Mouse (Mus musculus) midbrain, embryonic 14.5 days (tissue): ENCODE measurements at regions not wholly inside any gene's neighbourhood (a gene's known extent, or its start where the extent isn't known, plus 50 kb on each side); places are given as distances from the start of the nearest gene placed in this dataset.

Experiments
- ATAC-seq: fragments of 200-750 bp; cut with Nextera tagmentation; 2 replicates; pipeline ENCODE4 v1.8.0; 2017; ENCODE audit warnings: moderate number of reproducible peaks, moderate library complexity; ENCODE audit not compliant: low FRiP score, low TSS enrichment
- DNase-seq: peaks from one replicate; pipeline ENCODE4 v3.0.0-alpha.2; 2015
- H3K27ac ChIP-seq: fragments of 300-500 bp; sonication (generic); replicated peaks from 2 replicates; pipeline ENCODE4 v1.5.1; 2014; ENCODE audit warnings: mild to moderate bottlenecking, low read depth, low read length, moderate library complexity
- H3K27me3 ChIP-seq: fragments of 300-500 bp; sonication (generic); 2 replicates; pipeline ENCODE4 v1.6.1; 2014; ENCODE audit warnings: low read length, control low read depth, mixed read lengths; ENCODE audit not compliant: control insufficient read depth, insufficient read depth
- H3K36me3 ChIP-seq: fragments of 300-500 bp; sonication (generic); 2 replicates; pipeline ENCODE4 v1.6.1; 2014; ENCODE audit warnings: low read length, control low read depth; ENCODE audit not compliant: control insufficient read depth, insufficient read depth
- H3K4me1 ChIP-seq: fragments of 300-500 bp; sonication (generic); 2 replicates; pipeline ENCODE4 v1.6.1; 2014; ENCODE audit warnings: mild to moderate bottlenecking, antibody characterized with exemption, low read length, control low read depth; ENCODE audit not compliant: control insufficient read depth, insufficient read depth
- H3K4me2 ChIP-seq: fragments of 300-500 bp; sonication (generic); 2 replicates; pipeline ENCODE4 v1.6.1; 2014; ENCODE audit warnings: mild to moderate bottlenecking, low read length, moderate library complexity
- H3K4me3 ChIP-seq: fragments of 300-500 bp; sonication (generic); replicated peaks from 2 replicates; pipeline ENCODE4 v1.5.1; 2014; ENCODE audit warnings: low read depth, low read length
- H3K9ac ChIP-seq: fragments of 300-500 bp; sonication (generic); replicated peaks from 2 replicates; pipeline ENCODE4 v1.6.1; 2014; ENCODE audit warnings: mild to moderate bottlenecking, low read length, moderate library complexity
- H3K9me3 ChIP-seq: fragments of 300-500 bp; sonication (generic); 2 replicates; pipeline ENCODE4 v1.6.1; 2016; ENCODE audit warnings: low read length, control low read depth, mixed read lengths; ENCODE audit not compliant: control insufficient read depth
- WGBS: fragments of 180-500 bp; shearing (Covaris S2); extraction: QIAGEN DNeasy Blood & Tissue Kit; methylation state at CpG from one replicate; pipeline ENCODE4 v1.1.7; 2014; 5-methylcytosine and 5-hydroxymethylcytosine counted together

- Histone ChIP-seq H3K4me1 (no peaks in the 10 kb centered on the region), H3K27ac (no peak overlapping the region), H3K9ac (no peak overlapping the region), H3K4me2 (no peak overlapping the region), H3K27me3 (no peaks in the 10 kb centered on the region), H3K4me3 (no peak overlapping the region), H3K9me3 (no peaks in the 10 kb centered on the region), H3K36me3 (no peaks in the 10 kb centered on the region)
- DNase-seq (no peak), ATAC-seq (no peak)
Measured at GRCm38 (mm10) chr10:17576333-17576750, 146.7 kb upstream of the Cited2 start.

DNA sequence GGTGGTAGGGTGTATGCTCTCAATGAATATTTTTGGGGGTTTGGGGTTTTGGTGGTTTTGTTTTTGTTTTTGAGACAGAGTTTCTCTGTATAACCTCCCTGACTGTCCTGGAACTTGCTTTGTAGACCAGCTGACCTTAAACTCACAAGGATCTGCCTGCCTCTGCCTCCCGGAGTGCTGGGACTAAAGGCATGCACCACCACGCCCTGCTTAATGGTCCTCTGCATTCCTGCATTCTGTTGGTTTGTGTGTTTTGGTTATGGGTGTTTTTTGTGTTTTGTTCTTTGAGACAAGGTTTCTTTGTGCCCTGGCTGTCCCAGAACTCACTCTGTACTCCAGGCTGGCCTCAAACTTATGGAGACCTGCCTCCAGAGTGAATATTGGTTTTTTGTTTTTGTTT, 143.6 kb upstream of the Cited2 start:
- no peaks in the 10 kb centered on the region for H3K36me3 ChIP-seq
- H3K4me2 ChIP-seq = no peak overlapping the region
- H3K27me3 ChIP-seq = no peaks in the 10 kb centered on the region
- DNase-seq (no peak), ATAC-seq (no peak)
- H3K4me3 ChIP-seq = no peak overlapping the region
- H3K9me3 ChIP-seq = no peaks in the 10 kb centered on the region
- no peak overlapping the region for H3K27ac ChIP-seq
- no peaks in the 10 kb centered on the region for H3K4me1 ChIP-seq
- H3K9ac ChIP-seq = no peak overlapping the region
- 88% methylated on average over 2 of the region's 2 CpGs for whole genome bisulfite sequencing

DNA sequence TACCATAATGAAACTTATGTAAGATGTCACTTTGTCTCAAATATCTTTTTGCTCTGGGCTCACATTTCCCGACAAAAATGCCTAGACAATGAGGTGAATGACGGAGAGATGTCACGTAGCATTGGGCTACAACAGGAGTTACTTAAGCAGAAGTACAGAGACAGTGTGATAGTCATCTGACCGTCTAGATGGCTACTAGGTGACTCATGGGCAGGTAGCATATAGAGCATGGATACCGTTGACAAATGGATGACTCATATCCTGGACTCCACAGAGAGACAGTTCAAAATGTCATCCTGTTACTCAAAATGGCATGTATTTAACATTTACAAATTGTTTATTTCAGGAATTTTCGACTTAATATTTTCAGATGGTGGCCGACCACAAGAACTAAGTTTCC, 138.2 kb upstream of the Cited2 start:
- no peak overlapping the region for H3K27ac ChIP-seq
- no peaks in the 10 kb centered on the region for H3K4me1 ChIP-seq
- no peaks in the 10 kb centered on the region for H3K27me3 ChIP-seq
- DNase-seq (no peak), ATAC-seq (no peak)
- no peaks in the 10 kb centered on the region for H3K36me3 ChIP-seq
- H3K4me3 ChIP-seq = no peak overlapping the region
- H3K4me2 ChIP-seq = no peak overlapping the region
- H3K9me3 ChIP-seq = no peaks in the 10 kb centered on the region
- H3K9ac ChIP-seq = no peak overlapping the region
- WGBS = 93% methylated on average over 7 of the region's 7 CpGs

DNA sequence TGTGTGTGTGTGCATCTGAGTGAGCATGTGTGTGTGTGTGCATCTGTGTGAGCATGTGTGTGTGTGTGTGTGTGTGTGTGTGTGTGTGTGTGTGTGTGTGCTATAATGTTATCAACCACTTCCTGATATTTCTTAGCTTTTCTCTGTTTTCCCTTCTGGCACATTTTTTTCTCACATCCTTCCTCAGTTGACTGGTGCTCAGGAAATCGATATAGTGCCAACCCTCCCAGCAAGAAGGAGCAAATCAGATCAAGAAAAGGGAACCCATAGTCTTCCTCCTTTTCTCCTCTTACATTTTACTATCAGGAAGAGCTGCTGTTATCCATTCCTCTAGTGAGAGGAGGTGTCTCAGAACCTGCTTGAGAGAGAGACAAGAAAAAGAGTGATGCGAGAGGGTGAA, 136.1 kb upstream of the Cited2 start:
- DNase-seq = no peak
- Histone ChIP-seq H3K27ac (no peak overlapping the region), H3K4me1 (no peaks in the 10 kb centered on the region), H3K9ac (no peak overlapping the region), H3K27me3 (no peaks in the 10 kb centered on the region), H3K4me3 (no peak overlapping the region), H3K4me2 (no peak overlapping the region), H3K36me3 (no peaks in the 10 kb centered on the region), H3K9me3 (no peaks in the 10 kb centered on the region)
- no peak for ATAC-seq
- 100% methylated on average over 2 of the region's 2 CpGs for WGBS

DNA sequence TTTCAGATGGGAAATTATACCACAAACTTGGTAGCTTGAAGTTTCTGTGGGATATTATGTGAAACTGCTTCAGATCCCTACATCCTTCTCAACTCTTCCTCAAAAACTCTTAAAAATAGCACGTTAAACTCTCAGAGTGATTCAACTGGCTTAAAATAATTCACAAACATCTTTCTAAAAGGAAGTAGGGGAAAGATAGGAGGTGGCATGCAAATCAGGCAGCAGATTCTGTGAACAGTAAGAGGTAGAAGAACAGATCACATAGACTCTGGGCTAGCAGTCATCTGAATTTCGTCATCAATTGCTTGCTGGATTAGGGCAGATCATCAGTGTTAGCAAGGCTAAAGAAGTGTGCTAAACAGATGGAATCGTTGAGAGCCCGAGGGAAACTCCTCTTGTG, 133.9 kb upstream of the Cited2 start:
- Histone ChIP-seq H3K4me1 (no peaks in the 10 kb centered on the region), H3K36me3 (no peaks in the 10 kb centered on the region), H3K4me3 (no peak overlapping the region), H3K9ac (no peak overlapping the region), H3K9me3 (no peaks in the 10 kb centered on the region), H3K27me3 (no peaks in the 10 kb centered on the region), H3K27ac (no peak overlapping the region), H3K4me2 (no peak overlapping the region)
- ATAC-seq (no peak), DNase-seq (no peak)
- WGBS = 84% methylated on average over 4 of the region's 4 CpGs

DNA sequence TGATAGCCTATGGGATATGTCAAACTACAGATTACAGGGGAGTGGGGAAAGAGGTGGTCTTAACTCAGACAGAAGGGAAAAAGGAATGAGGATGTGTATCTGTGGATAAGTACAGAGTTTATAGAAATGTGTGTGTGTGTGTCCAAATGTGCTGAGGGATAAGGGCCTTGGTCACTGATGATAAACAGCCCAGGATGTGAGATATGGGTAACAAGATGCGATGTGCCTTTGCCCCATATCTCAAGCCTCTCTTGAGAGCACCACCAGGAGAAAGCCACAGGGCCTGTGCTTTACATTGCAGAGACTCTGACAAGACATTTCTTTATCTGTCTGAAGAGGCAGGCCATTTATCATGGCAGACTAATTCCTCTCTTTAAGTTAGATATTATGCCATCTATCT, 132.8 kb upstream of the Cited2 start:
- WGBS = 89% methylated on average over 1 of the region's 1 CpGs
- Histone ChIP-seq H3K27me3 (no peaks in the 10 kb centered on the region), H3K4me2 (no peak overlapping the region), H3K9me3 (no peaks in the 10 kb centered on the region), H3K36me3 (no peaks in the 10 kb centered on the region), H3K9ac (no peak overlapping the region), H3K4me1 (no peaks in the 10 kb centered on the region), H3K27ac (no peak overlapping the region), H3K4me3 (no peak overlapping the region)
- DNase-seq = no peak
- ATAC-seq = no peak

- H3K27me3 ChIP-seq = no peaks in the 10 kb centered on the region
- no peak overlapping the region for H3K27ac ChIP-seq
- no peak overlapping the region for H3K4me2 ChIP-seq
- ATAC-seq (no peak), DNase-seq (no peak)
- H3K36me3 ChIP-seq = no peaks in the 10 kb centered on the region
- H3K9ac ChIP-seq = no peak overlapping the region
- no peaks in the 10 kb centered on the region for H3K9me3 ChIP-seq
- no peak overlapping the region for H3K4me3 ChIP-seq
- no peaks in the 10 kb centered on the region for H3K4me1 ChIP-seq
- WGBS = 87% methylated on average over 4 of the region's 4 CpGs
Measured at GRCm38 (mm10) chr10:17592387-17592786, 130.6 kb upstream of the Cited2 start.

DNA sequence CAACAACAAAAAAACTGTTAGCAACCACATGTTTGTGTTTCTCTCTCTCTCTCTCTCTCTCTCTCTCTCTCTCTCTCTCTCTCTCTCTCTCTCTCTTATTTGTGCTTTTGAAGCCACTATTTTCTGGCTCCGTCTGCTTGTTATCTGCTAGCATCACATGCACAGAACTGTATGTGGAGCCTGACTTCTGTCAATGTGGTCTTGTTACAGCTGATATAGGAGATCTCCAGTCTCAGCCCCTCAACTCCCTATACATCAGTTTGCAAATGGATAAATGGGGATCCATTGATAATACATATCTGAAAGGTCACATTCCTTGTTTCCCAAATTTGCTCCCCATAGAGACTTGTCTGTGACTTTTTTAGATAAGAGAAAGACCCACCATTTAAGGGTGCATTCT, 126.9 kb upstream of the Cited2 start:
- Histone ChIP-seq H3K27ac (no peak overlapping the region), H3K4me3 (no peak overlapping the region), H3K9me3 (no peaks in the 10 kb centered on the region), H3K4me2 (no peak overlapping the region), H3K36me3 (no peaks in the 10 kb centered on the region), H3K27me3 (no peaks in the 10 kb centered on the region), H3K4me1 (no peaks in the 10 kb centered on the region), H3K9ac (no peak overlapping the region)
- DNase-seq (no peak), ATAC-seq (no peak)
- 77% methylated on average over 1 of the region's 1 CpGs for WGBS

DNA sequence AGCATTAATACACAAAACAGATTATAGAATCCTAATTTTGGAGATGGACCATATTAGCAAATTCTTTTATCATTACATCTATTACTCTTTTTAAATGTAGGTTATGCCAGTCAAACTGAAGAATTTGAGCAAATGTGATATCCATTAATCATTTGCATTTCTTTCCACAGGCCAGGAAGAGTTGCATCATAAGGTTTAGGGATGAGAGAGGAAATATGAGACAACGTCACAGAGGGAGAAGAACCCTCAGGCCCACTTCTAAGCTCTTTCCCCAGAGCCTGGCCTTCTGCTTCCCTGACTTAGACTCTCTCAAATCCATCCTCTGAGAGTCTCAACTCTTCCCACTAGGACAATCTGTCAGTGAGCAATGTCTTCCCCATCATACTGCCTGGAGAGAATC, 126.3 kb upstream of the Cited2 start:
- Histone ChIP-seq H3K4me3 (no peak overlapping the region), H3K27me3 (no peaks in the 10 kb centered on the region), H3K4me1 (no peaks in the 10 kb centered on the region), H3K27ac (no peak overlapping the region), H3K9me3 (no peaks in the 10 kb centered on the region), H3K4me2 (no peak overlapping the region), H3K36me3 (no peaks in the 10 kb centered on the region), H3K9ac (no peak overlapping the region)
- 65% methylated on average over 1 of the region's 1 CpGs for WGBS
- DNase-seq (no peak), ATAC-seq (no peak)
